Mouse (Mus musculus): ENCODE data around the gene Zmynd8. TPM values are rescaled to one million over a fixed set of nuclear protein-coding genes. Genes with fewer than 3 reads are reported as not detected.

Zmynd8 gene
- polyA plus RNA-seq, 1 experiment from 2014 or later, result 85.4 TPM

DNA sequence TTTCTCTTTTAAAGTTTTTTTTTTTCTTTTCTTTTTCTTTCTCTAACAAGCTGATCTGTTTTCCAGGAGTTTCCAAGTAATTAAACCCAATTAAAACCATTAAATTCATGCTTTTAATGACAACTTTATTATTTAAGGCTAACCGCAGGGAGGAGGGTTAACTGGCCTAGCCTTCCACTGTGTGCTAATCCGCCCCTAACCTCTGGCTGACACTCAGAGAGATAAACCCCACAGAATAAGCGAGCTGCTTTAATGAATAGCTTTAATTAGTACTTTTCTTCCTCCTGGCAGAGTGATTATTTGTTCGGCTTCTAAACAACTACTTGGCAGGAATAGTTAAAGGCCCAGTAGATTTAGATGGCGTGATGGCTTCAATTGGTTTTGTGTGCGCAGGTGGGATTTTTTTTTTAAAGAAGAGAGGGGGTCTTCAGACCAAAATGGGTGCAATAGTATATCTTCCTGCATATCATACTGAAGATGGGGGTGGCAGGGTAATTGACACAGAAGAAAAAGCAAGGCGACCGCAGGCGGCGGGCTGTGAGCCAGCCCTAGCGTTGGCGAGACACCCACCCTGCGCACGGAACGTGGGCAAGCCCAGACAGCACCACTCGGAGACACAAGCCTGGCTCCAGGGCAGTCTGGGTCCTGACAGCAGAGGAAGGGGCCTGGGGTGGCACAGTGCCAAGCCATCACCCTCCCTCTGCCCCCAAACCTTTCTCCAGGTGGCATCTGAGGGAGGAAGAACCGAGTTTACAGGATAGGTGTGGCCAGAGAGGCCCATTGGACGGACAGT is 153.3 kb downstream of the Zmynd8 start:
- H3K9ac ChIP-seq, result no peak overlapping the region
- peak overlapping the region; percentile 44 for H3K4me2 ChIP-seq
- H3K27me3 ChIP-seq, result peaks cover 24% of the 10 kb centered on the region
- no peaks in the 10 kb centered on the region for H3K36me3 ChIP-seq (ENCODE audit: poor library complexity, severe bottlenecking)
- no peak overlapping the region for H3K4me3 ChIP-seq
- ATAC-seq, result peak; percentile 86
- no peaks in the 10 kb centered on the region for H3K9me3 ChIP-seq (replicated peaks)
- H3K4me1 ChIP-seq, result peaks cover 49% of the 10 kb centered on the region
- WGBS, result 4% methylated on average over 18 of the region's 18 CpGs
- H3K27ac ChIP-seq, result peak overlapping the region; percentile 76

DNA sequence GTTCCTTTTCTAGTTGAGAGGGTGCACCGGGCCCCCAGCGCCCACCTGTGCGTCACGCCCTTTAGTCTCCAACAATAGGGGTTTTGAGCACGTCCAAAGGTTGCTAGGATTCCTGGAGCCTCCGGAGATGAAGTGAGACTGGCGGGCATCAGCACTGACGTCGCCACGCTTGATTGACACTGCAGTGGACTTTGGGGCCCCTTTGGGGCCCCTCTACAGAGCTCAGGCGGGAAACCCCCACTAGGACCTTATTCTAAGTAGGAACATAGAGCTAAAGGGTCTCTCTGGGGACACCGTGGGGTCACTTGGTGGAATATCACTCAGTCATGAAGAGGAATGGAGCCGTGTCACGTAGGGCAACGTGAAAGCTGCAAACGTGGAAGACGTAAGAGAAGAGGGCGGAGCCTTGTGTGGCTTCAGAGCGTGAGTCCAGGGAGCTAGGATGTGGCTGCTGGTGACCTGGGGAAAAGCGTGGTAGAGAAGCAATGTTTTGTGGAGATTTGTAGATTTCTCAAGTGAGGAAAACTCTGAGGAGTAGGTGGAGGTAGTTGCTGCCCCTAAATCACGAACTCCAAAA is 156.5 kb downstream of the Zmynd8 start:
- H3K9ac ChIP-seq, result no peak overlapping the region
- H3K4me2 ChIP-seq, result no peak overlapping the region
- no peaks in the 10 kb centered on the region for H3K9me3 ChIP-seq (replicated peaks)
- H3K27me3 ChIP-seq, result peaks cover 14% of the 10 kb centered on the region
- WGBS, result 20% methylated on average over 21 of the region's 21 CpGs
- no peaks in the 10 kb centered on the region for H3K36me3 ChIP-seq (ENCODE audit: poor library complexity, severe bottlenecking)
- no peak for ATAC-seq
- H3K4me3 ChIP-seq, result no peak overlapping the region
- H3K4me1 ChIP-seq, result peaks cover 42% of the 10 kb centered on the region
- H3K27ac ChIP-seq, result no peak overlapping the region

GRCm38 (mm10) chr2:165741526-165742050 is 157.2 kb downstream of the Zmynd8 start:
- Histone ChIP-seq H3K36me3 (ENCODE audit: poor library complexity, severe bottlenecking) (no peaks in the 10 kb centered on the region), H3K27me3 (peaks cover 12% of the 10 kb centered on the region), H3K9ac (no peak overlapping the region), H3K27ac (no peak overlapping the region), H3K4me3 (no peak overlapping the region), H3K4me2 (no peak overlapping the region), H3K4me1 (peaks cover 41% of the 10 kb centered on the region), H3K9me3 (replicated peaks) (no peaks in the 10 kb centered on the region)
- ATAC-seq, result no peak
- WGBS, result 10% methylated on average over 11 of the region's 11 CpGs

DNA sequence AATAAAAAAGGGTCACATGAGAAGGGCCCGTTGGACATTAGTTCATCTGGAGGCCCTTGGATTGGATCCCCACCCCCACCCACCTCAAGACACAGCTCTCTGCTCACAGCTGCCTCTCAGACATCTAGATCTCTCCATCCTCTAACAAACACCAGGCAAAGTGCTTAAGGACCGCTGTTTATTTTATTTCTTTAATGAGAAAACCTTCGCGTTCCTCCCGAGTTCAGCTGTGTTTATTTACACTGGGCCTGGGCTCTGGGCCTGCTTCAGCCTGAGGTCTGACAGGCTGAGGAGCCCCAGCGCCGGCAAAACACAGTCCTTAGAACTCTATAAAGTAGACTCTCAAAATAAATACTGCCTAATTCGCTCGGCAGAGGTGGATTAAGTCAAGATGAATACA is 157.8 kb downstream of the Zmynd8 start:
- H3K36me3 ChIP-seq (ENCODE audit: poor library complexity, severe bottlenecking), result no peaks in the 10 kb centered on the region
- WGBS, result 3% methylated on average over 9 of the region's 9 CpGs

DNA sequence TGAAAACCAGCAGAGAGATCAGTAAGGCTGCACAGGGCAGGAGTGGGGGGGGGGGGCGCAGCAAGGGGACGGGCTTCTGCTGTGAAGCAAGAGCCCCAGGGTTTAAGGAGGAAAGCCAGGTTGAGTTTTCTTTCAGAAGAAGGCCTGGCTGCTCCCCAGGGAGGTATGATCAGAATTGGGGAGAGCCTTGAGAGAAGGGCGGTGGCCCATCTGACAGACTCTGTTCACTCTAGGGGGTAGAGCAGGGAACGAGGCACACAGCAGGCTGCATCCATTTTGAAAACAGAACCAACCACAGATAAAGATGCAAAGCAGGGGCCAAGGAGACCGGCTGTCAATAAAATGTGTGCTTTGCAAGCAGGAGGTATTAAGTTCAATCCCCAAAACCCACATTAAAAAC is 158.4 kb downstream of the Zmynd8 start:
- Histone ChIP-seq H3K9ac (no peak overlapping the region), H3K4me3 (no peak overlapping the region), H3K9me3 (replicated peaks) (no peaks in the 10 kb centered on the region), H3K4me1 (peaks cover 29% of the 10 kb centered on the region), H3K36me3 (ENCODE audit: poor library complexity, severe bottlenecking) (no peaks in the 10 kb centered on the region), H3K27ac (no peak overlapping the region), H3K27me3 (peaks cover 12% of the 10 kb centered on the region), H3K4me2 (no peak overlapping the region)
- 38% methylated on average over 5 of the region's 5 CpGs for WGBS
- ATAC-seq, result no peak

More for the DNA sequence above, 157.8 kb downstream of the Zmynd8 start:
- no peaks in the 10 kb centered on the region for H3K9me3 ChIP-seq (replicated peaks)
- H3K4me2 ChIP-seq, result no peak overlapping the region
- ATAC-seq, result no peak
- no peak overlapping the region for H3K9ac ChIP-seq
- peaks cover 35% of the 10 kb centered on the region for H3K4me1 ChIP-seq
- H3K27me3 ChIP-seq, result peaks cover 12% of the 10 kb centered on the region
- H3K27ac ChIP-seq, result peak overlapping the region; percentile 41; the same call in 1 of the 2 replicates
- no peak overlapping the region for H3K4me3 ChIP-seq

GRCm38 (mm10) chr2:165736297-165736696 is 162.5 kb downstream of the Zmynd8 start:
- H3K4me3 ChIP-seq, result no peak overlapping the region
- H3K9ac ChIP-seq, result no peak overlapping the region
- H3K4me1 ChIP-seq, result peaks cover 15% of the 10 kb centered on the region
- no peak overlapping the region for H3K27ac ChIP-seq
- no peak for ATAC-seq
- H3K27me3 ChIP-seq, result no peaks in the 10 kb centered on the region
- H3K9me3 ChIP-seq (replicated peaks), result no peaks in the 10 kb centered on the region
- no peak overlapping the region for H3K4me2 ChIP-seq
- 38% methylated on average over 2 of the region's 2 CpGs for WGBS
- H3K36me3 ChIP-seq (ENCODE audit: poor library complexity, severe bottlenecking), result no peaks in the 10 kb centered on the region

Small RNA genes lying within 50 kb of the gene (microRNA-seq; reads per million reads assigned to microRNA genes)
- gene Gm22692, result not detected

Other genes starting within 250 kb of the Zmynd8 start
- gene Ncoa3, start 93.6 kb upstream of the Zmynd8 start, polyA plus RNA-seq (2015; fragmentation: Nextera tagmentation; extraction: Ambion mirVana), result 9.1 and 9.7 TPM in 2 replicates

Measured in forebrain, embryonic 13.5 days (tissue).